Mouse (Mus musculus): ENCODE measurements at regions not wholly inside any gene's neighbourhood (a gene's known extent, or its start where the extent isn't known, plus 50 kb on each side); places are given as distances from the start of the nearest gene placed in this dataset.

DNA sequence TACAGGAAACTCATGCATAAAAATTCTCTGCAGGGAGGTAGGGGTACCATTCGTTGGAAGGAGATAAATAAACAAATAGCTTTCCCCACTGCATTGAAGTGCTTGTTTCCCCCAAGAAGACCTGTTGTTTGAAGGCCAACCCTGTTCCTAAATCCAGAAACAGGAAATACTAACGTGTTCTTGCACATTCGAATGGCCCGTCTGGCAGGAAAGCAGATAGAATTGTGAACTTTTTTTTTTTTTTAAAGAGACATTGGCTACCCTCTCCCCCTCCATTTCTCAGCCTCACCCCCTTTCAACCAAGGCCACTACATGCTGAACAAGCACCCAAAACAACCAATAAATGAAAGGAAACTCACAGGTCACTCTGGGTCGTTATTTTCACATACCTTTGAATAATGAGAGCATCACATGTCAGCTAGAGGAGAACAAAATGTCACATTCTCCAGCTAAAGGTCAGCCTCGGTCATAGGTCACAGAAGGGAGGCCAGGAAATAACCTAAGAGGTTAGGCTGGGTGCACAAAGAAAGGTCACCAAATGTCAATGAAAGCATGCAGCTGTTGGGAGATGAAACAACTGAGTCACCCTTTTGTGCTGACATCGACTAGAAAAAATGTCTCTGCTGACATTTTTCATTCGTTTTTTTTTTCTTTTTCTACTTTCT is 250.8 kb upstream of the Usp25 start:
- H3K27ac ChIP-seq = no peak overlapping the region
- 11% methylated on average over 8 of the region's 8 CpGs for WGBS
- H3K9me3 ChIP-seq = no peaks in the 10 kb centered on the region
- no peak overlapping the region for H3K4me3 ChIP-seq
- H3K9ac ChIP-seq = no peak overlapping the region
- no peaks in the 10 kb centered on the region for H3K27me3 ChIP-seq
- no peak for ATAC-seq (ENCODE audit: insufficient number of reproducible peaks, low FRiP score, low TSS enrichment, low read depth)
- no peaks in the 10 kb centered on the region for H3K36me3 ChIP-seq
- H3K4me2 ChIP-seq = no peak overlapping the region
- H3K4me1 ChIP-seq = 0 out of 2 replicates have a peak, but pooled peaks cover 9% of the 10 kb centered on the region

DNA sequence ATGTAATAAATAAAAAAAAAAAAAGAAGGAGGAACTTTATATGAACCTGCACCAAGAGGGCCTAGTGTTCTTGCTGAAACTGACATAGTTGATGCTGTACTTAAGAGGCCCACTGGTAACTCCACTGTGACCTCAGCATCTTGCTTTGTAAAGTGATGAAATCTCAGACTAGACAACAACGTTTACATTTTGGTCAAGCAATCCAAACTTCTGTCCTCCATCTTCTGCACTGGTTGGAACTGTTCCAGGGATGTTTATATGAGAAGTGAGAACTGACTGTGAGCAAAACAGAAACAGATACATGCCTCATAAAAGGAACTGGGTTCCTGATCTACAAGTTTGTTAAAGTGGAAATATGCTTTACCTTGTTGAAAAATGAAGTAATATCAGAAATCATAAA is 251.7 kb upstream of the Usp25 start:
- no peak for ATAC-seq (ENCODE audit: insufficient number of reproducible peaks, low FRiP score, low TSS enrichment, low read depth)
- H3K36me3 ChIP-seq = no peaks in the 10 kb centered on the region
- no peak overlapping the region for H3K9ac ChIP-seq
- no peaks in the 10 kb centered on the region for H3K27me3 ChIP-seq
- 0 out of 2 replicates have a peak, but pooled peaks cover 9% of the 10 kb centered on the region for H3K4me1 ChIP-seq
- no peak overlapping the region for H3K27ac ChIP-seq
- H3K4me2 ChIP-seq = no peak overlapping the region
- no peak overlapping the region for H3K4me3 ChIP-seq
- H3K9me3 ChIP-seq = no peaks in the 10 kb centered on the region
- WGBS = 58% methylated on average over 1 of the region's 1 CpGs

DNA sequence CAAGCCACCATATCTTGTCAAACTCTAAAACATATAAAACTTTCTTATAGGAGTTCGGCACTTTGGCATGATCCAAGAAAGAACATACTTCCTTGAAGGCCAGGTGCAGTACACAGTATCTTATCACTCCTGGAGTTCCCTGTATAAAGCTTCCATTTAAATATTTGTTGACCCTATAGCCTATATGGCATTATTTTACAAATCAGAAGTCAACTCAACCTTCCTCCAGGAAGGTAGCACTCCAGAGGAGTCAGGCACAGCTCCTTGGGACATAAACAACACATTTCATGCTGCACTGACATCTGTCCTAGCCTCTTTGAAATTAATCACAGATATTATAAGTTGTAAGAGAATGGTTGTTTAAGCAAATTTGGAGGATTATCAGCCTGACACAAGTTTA is 252.5 kb upstream of the Usp25 start:
- 69% methylated on average over 1 of the region's 1 CpGs for WGBS

GRCm38 (mm10) chr16:76754871-76755270 is 258.6 kb upstream of the Usp25 start:
- Histone ChIP-seq H3K27ac (no peak overlapping the region), H3K4me2 (no peak overlapping the region), H3K9me3 (no peaks in the 10 kb centered on the region), H3K36me3 (no peaks in the 10 kb centered on the region), H3K4me1 (no peaks in the 10 kb centered on the region), H3K4me3 (no peak overlapping the region), H3K27me3 (no peaks in the 10 kb centered on the region), H3K9ac (no peak overlapping the region)
- 74% methylated on average over 3 of the region's 3 CpGs for WGBS
- no peak for ATAC-seq (ENCODE audit: insufficient number of reproducible peaks, low FRiP score, low TSS enrichment, low read depth)

More for the DNA sequence above, 252.5 kb upstream of the Usp25 start:
- H3K9ac ChIP-seq = no peak overlapping the region
- no peak overlapping the region for H3K4me2 ChIP-seq
- H3K4me1 ChIP-seq = 0 out of 2 replicates have a peak, but pooled peaks cover 9% of the 10 kb centered on the region
- H3K9me3 ChIP-seq = no peaks in the 10 kb centered on the region
- no peak overlapping the region for H3K4me3 ChIP-seq
- H3K27ac ChIP-seq = no peak overlapping the region
- ATAC-seq (ENCODE audit: insufficient number of reproducible peaks, low FRiP score, low TSS enrichment, low read depth) = no peak
- H3K27me3 ChIP-seq = no peaks in the 10 kb centered on the region
- H3K36me3 ChIP-seq = no peaks in the 10 kb centered on the region

DNA sequence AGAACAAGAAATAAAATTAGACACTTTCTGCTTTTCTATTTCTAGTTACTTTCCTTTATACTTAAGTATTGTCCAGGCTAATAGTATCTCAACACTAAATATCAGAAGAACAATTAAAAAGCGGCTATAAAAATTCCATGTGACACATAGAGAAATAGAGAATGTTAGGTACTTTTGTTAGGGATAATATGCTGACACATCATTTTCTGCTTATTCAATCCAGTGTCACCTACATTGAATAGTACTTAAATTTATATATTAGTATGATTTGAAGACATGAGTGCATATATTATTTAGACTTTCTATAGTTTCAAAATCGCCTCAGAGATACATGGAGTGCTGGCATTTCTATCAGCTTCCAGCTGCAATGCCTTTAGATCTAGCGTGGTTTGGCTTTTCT is 267.1 kb upstream of the Usp25 start:
- ATAC-seq (ENCODE audit: insufficient number of reproducible peaks, low FRiP score, low TSS enrichment, low read depth) = no peak
- H3K27me3 ChIP-seq = no peaks in the 10 kb centered on the region
- WGBS = 95% methylated on average over 3 of the region's 3 CpGs
- no peaks in the 10 kb centered on the region for H3K9me3 ChIP-seq
- H3K27ac ChIP-seq = no peak overlapping the region
- H3K9ac ChIP-seq = no peak overlapping the region
- H3K4me3 ChIP-seq = no peak overlapping the region
- H3K36me3 ChIP-seq = no peaks in the 10 kb centered on the region
- H3K4me1 ChIP-seq = no peaks in the 10 kb centered on the region
- no peak overlapping the region for H3K4me2 ChIP-seq

DNA sequence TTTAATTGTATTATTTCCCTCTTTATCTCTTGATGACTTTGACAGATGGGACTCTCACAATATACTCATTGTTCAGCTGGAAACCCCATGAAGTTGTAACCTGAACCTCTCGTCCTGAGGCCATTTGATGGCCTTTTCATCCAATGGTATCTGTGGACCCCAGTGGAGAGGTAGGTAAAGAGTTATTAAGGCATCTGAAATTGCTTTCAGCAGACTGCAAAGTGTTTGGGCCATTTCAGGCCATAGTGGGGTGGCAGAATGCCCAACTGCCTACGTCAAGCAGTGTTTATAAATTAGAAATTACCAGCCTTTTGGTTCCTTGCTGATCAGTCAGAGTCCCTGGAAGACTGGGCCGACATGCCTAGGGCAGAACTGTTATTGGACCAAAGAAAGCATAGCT is 272.4 kb upstream of the Usp25 start:
- 55% methylated on average over 3 of the region's 3 CpGs for WGBS
- H3K4me1 ChIP-seq = no peaks in the 10 kb centered on the region
- H3K27me3 ChIP-seq = no peaks in the 10 kb centered on the region
- H3K36me3 ChIP-seq = no peaks in the 10 kb centered on the region
- no peak overlapping the region for H3K27ac ChIP-seq
- no peaks in the 10 kb centered on the region for H3K9me3 ChIP-seq
- H3K9ac ChIP-seq = no peak overlapping the region
- ATAC-seq (ENCODE audit: insufficient number of reproducible peaks, low FRiP score, low TSS enrichment, low read depth) = no peak
- H3K4me3 ChIP-seq = no peak overlapping the region
- H3K4me2 ChIP-seq = no peak overlapping the region

DNA sequence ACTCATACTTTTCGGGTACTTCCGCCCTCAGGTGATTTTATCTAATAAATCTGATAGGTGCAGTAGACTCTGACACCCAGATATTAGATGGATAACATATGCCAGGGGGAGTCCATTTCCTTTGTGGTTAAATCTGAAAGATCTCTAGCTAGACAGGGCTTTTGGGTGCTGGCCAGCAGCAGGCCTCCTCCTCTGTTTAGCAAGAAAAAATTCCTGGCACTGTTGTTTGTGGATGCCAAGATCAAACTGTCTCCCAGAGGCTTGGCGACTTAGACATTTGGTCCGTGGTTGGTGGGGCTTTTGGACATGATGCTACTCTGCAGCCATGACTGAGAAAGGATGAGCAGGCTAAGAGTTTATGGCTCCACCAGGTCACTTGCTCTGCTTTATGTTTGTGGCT is 287.5 kb upstream of the Usp25 start:
- H3K27ac ChIP-seq = no peak overlapping the region
- no peaks in the 10 kb centered on the region for H3K36me3 ChIP-seq
- H3K9ac ChIP-seq = no peak overlapping the region
- H3K9me3 ChIP-seq = no peaks in the 10 kb centered on the region
- no peaks in the 10 kb centered on the region for H3K4me1 ChIP-seq
- no peaks in the 10 kb centered on the region for H3K27me3 ChIP-seq
- no peak overlapping the region for H3K4me2 ChIP-seq
- no peak overlapping the region for H3K4me3 ChIP-seq
- WGBS = 63% methylated on average over 4 of the region's 4 CpGs
- ATAC-seq (ENCODE audit: insufficient number of reproducible peaks, low FRiP score, low TSS enrichment, low read depth) = no peak

- H3K9me3 ChIP-seq = no peaks in the 10 kb centered on the region
- H3K27ac ChIP-seq = no peak overlapping the region
- no peaks in the 10 kb centered on the region for H3K36me3 ChIP-seq
- no peaks in the 10 kb centered on the region for H3K4me1 ChIP-seq
- H3K9ac ChIP-seq = no peak overlapping the region
- no peaks in the 10 kb centered on the region for H3K27me3 ChIP-seq
- 36% methylated on average over 8 of the region's 8 CpGs for WGBS
- no peak for ATAC-seq (ENCODE audit: insufficient number of reproducible peaks, low FRiP score, low TSS enrichment, low read depth)
- H3K4me3 ChIP-seq = no peak overlapping the region
- no peak overlapping the region for H3K4me2 ChIP-seq
Measured at GRCm38 (mm10) chr16:76725271-76725670, 288.2 kb upstream of the Usp25 start.

- Histone ChIP-seq H3K4me2 (no peak overlapping the region), H3K9ac (no peak overlapping the region), H3K27ac (no peak overlapping the region), H3K4me3 (no peak overlapping the region), H3K9me3 (no peaks in the 10 kb centered on the region), H3K36me3 (no peaks in the 10 kb centered on the region), H3K27me3 (no peaks in the 10 kb centered on the region), H3K4me1 (no peaks in the 10 kb centered on the region)
- no peak for ATAC-seq (ENCODE audit: insufficient number of reproducible peaks, low FRiP score, low TSS enrichment, low read depth)
- 91% methylated on average over 1 of the region's 1 CpGs for WGBS
Measured at GRCm38 (mm10) chr16:76718809-76719208, 294.7 kb upstream of the Usp25 start.

GRCm38 (mm10) chr16:76718147-76718546 is 295.4 kb upstream of the Usp25 start:
- Histone ChIP-seq H3K9ac (no peak overlapping the region), H3K4me3 (no peak overlapping the region)

GRCm38 (mm10) chr16:76694913-76695312 is 318.6 kb upstream of the Usp25 start:
- no peak for ATAC-seq (ENCODE audit: insufficient number of reproducible peaks, low FRiP score, low TSS enrichment, low read depth)
- no peaks in the 10 kb centered on the region for H3K27me3 ChIP-seq
- no peak overlapping the region for H3K9ac ChIP-seq
- H3K36me3 ChIP-seq = no peaks in the 10 kb centered on the region
- WGBS = 44% methylated on average over 6 of the region's 6 CpGs
- H3K4me3 ChIP-seq = no peak overlapping the region
- H3K4me2 ChIP-seq = no peak overlapping the region
- no peaks in the 10 kb centered on the region for H3K9me3 ChIP-seq
- H3K27ac ChIP-seq = no peak overlapping the region
- no peaks in the 10 kb centered on the region; the same call in 1 of the 2 replicates for H3K4me1 ChIP-seq

More at GRCm38 (mm10) chr16:76718147-76718546, 295.4 kb upstream of the Usp25 start:
- Histone ChIP-seq H3K9me3 (no peaks in the 10 kb centered on the region), H3K4me2 (no peak overlapping the region), H3K27me3 (no peaks in the 10 kb centered on the region), H3K36me3 (no peaks in the 10 kb centered on the region), H3K4me1 (no peaks in the 10 kb centered on the region), H3K27ac (no peak overlapping the region)
- no peak for ATAC-seq (ENCODE audit: insufficient number of reproducible peaks, low FRiP score, low TSS enrichment, low read depth)
- 89% methylated on average over 1 of the region's 1 CpGs for WGBS

GRCm38 (mm10) chr16:76687735-76688447 is 314.3 kb upstream of the Nrip1 start:
- Histone ChIP-seq H3K4me3 (no peak overlapping the region), H3K4me1 (no peaks in the 10 kb centered on the region), H3K4me2 (no peak overlapping the region), H3K9ac (no peak overlapping the region), H3K27ac (no peak overlapping the region), H3K27me3 (no peaks in the 10 kb centered on the region), H3K9me3 (no peaks in the 10 kb centered on the region), H3K36me3 (no peaks in the 10 kb centered on the region)
- no peak for ATAC-seq (ENCODE audit: insufficient number of reproducible peaks, low FRiP score, low TSS enrichment, low read depth)
- 89% methylated on average over 18 of the region's 18 CpGs for WGBS

All from limb, embryonic 15.5 days (tissue).